Mouse (Mus musculus): ENCODE data around the gene Tmem167b. TPM values are rescaled to one million over a fixed set of nuclear protein-coding genes. Genes with fewer than 3 reads are reported as not detected.
A peak's percentile ranks its signal among the peaks of the same experiment; 100 is the strongest.
"Not testable (repeated sequence)": the region's sequence is repeated elsewhere in the genome, so short reads cannot be mapped to it uniquely, and the experiment has no call there.

Gene Tmem167b
- polyA plus RNA-seq, 1 experiment from 2014 or later, result 51.8 TPM

- ATAC-seq (ENCODE audit: low FRiP score) (peak; percentile 97), DNase-seq (ENCODE audit: low spot score) (peak; percentile 99)
- H3K36me3 ChIP-seq (replicated peaks; ENCODE audit: control insufficient read depth, insufficient read depth), result no peaks in the 10 kb centered on the region
- peak within 1 kb of the TSS; percentile 52 for H3K27ac ChIP-seq
- H3K9me3 ChIP-seq (ENCODE audit: control insufficient read depth, low read length), result no peaks in the 10 kb centered on the region
- H3K4me1 ChIP-seq (replicated peaks; ENCODE audit: control insufficient read depth, insufficient read depth, low read length), result peaks cover 20% of the 10 kb centered on the region
- H3K4me3 ChIP-seq (replicated peaks; ENCODE audit: low read length), result peak within 1 kb of the TSS; percentile 44
- WGBS, result 2% methylated on average over 42 of the region's 42 CpGs
- peak within 1 kb of the TSS; percentile 51 for H3K4me2 ChIP-seq (replicated peaks)
- no peaks in the 10 kb centered on the region for H3K27me3 ChIP-seq (ENCODE audit: control insufficient read depth, insufficient read depth, low read length)
- peak within 1 kb of the TSS; percentile 59 for H3K9ac ChIP-seq
These were observed 9.4 kb upstream of the Tmem167b start, which contains the start of gene Taf13 for GRCm38 (mm10) chr3:108571443-108572294. Gene Taf13 (plus strand): TSS chr3:108571698.

- H3K27me3 ChIP-seq (ENCODE audit: control insufficient read depth, insufficient read depth, low read length), result no peaks in the 10 kb centered on the region
- ATAC-seq (ENCODE audit: low FRiP score) (no peak), DNase-seq (ENCODE audit: low spot score) (no peak)
- H3K4me1 ChIP-seq (replicated peaks; ENCODE audit: control insufficient read depth, insufficient read depth, low read length), result peaks cover 20% of the 10 kb centered on the region
- H3K9me3 ChIP-seq (ENCODE audit: control insufficient read depth, low read length), result no peaks in the 10 kb centered on the region
- H3K4me2 ChIP-seq (replicated peaks), result peak overlapping the region; percentile 51
- peak overlapping the region; percentile 44 for H3K4me3 ChIP-seq (replicated peaks; ENCODE audit: low read length)
- H3K36me3 ChIP-seq (replicated peaks; ENCODE audit: control insufficient read depth, insufficient read depth), result no peaks in the 10 kb centered on the region
- 88% methylated on average over 14 of the region's 14 CpGs for WGBS
- H3K27ac ChIP-seq, result no peak overlapping the region
- H3K9ac ChIP-seq, result no peak overlapping the region
These were observed 8.5 kb upstream of the Tmem167b start for GRCm38 (mm10) chr3:108570813-108571212.

- not testable (repeated sequence) for H3K27me3 ChIP-seq (ENCODE audit: control insufficient read depth, insufficient read depth, low read length); H3K9me3 ChIP-seq (ENCODE audit: control insufficient read depth, low read length); H3K27ac ChIP-seq; H3K36me3 ChIP-seq (replicated peaks; ENCODE audit: control insufficient read depth, insufficient read depth); DNase-seq (ENCODE audit: low spot score); H3K4me2 ChIP-seq (replicated peaks); H3K4me3 ChIP-seq (replicated peaks; ENCODE audit: low read length); ATAC-seq (ENCODE audit: low FRiP score); H3K9ac ChIP-seq
- H3K4me1 ChIP-seq (replicated peaks; ENCODE audit: control insufficient read depth, insufficient read depth, low read length), result peaks cover 20% of the 10 kb centered on the region
- whole genome bisulfite sequencing, result 51% methylated on average over 2 of the region's 3 CpGs
These were observed 7.4 kb upstream of the Tmem167b start for GRCm38 (mm10) chr3:108569636-108570035.

GRCm38 (mm10) chr3:108567990-108568877, 6.0 kb upstream of the Tmem167b start:
- Histone ChIP-seq H3K4me3 (replicated peaks; ENCODE audit: low read length) (no peak overlapping the region), H3K4me1 (replicated peaks; ENCODE audit: control insufficient read depth, insufficient read depth, low read length) (peaks cover 13% of the 10 kb centered on the region), H3K9me3 (ENCODE audit: control insufficient read depth, low read length) (no peaks in the 10 kb centered on the region), H3K27ac (peak overlapping the region; percentile 8; the same call in 1 of the 2 replicates), H3K9ac (no peak overlapping the region), H3K27me3 (ENCODE audit: control insufficient read depth, insufficient read depth, low read length) (no peaks in the 10 kb centered on the region), H3K4me2 (replicated peaks) (no peak overlapping the region), H3K36me3 (replicated peaks; ENCODE audit: control insufficient read depth, insufficient read depth) (no peaks in the 10 kb centered on the region)
- 8% methylated on average over 15 of the region's 15 CpGs for WGBS
- ATAC-seq (ENCODE audit: low FRiP score), result peak; percentile 12; the same call in 1 of the 2 replicates
- DNase-seq (ENCODE audit: low spot score), result peak; percentile 50

GRCm38 (mm10) chr3:108563309-108563708, 1.0 kb upstream of the Tmem167b start:
- 12% methylated on average over 4 of the region's 4 CpGs for WGBS
- ATAC-seq (ENCODE audit: low FRiP score), result 0 out of 2 replicates have a peak, but pooled peaks have one; percentile 5

GRCm38 (mm10) chr3:108562777-108563271, 558 bp upstream of the Tmem167b start:
- H3K27me3 ChIP-seq (ENCODE audit: control insufficient read depth, insufficient read depth, low read length), result no peaks in the 10 kb centered on the region
- no peaks in the 10 kb centered on the region for H3K9me3 ChIP-seq (ENCODE audit: control insufficient read depth, low read length)
- 13% methylated on average over 15 of the region's 15 CpGs for WGBS
- peaks cover 8% of the 10 kb centered on the region for H3K4me1 ChIP-seq (replicated peaks; ENCODE audit: control insufficient read depth, insufficient read depth, low read length)
- peak overlapping the region; percentile 49 for H3K9ac ChIP-seq
- H3K27ac ChIP-seq, result peak overlapping the region; percentile 92
- H3K4me2 ChIP-seq (replicated peaks), result peak overlapping the region; percentile 84
- peaks cover 24% of the 10 kb centered on the region for H3K36me3 ChIP-seq (replicated peaks; ENCODE audit: control insufficient read depth, insufficient read depth)
- ATAC-seq (ENCODE audit: low FRiP score) (peak; percentile 61), DNase-seq (ENCODE audit: low spot score) (no peak)
- H3K4me3 ChIP-seq (replicated peaks; ENCODE audit: low read length), result peak overlapping the region; percentile 62

More at GRCm38 (mm10) chr3:108563309-108563708, 1.0 kb upstream of the Tmem167b start:
- peak; percentile 91 for DNase-seq (ENCODE audit: low spot score)
- Histone ChIP-seq H3K9me3 (ENCODE audit: control insufficient read depth, low read length) (no peaks in the 10 kb centered on the region), H3K36me3 (replicated peaks; ENCODE audit: control insufficient read depth, insufficient read depth) (peaks cover 19% of the 10 kb centered on the region), H3K9ac (peak overlapping the region; percentile 49; the same call in 1 of the 2 replicates), H3K4me3 (replicated peaks; ENCODE audit: low read length) (peak overlapping the region; percentile 62), H3K27ac (peak overlapping the region; percentile 92), H3K4me2 (replicated peaks) (peak overlapping the region; percentile 84), H3K4me1 (replicated peaks; ENCODE audit: control insufficient read depth, insufficient read depth, low read length) (peaks cover 8% of the 10 kb centered on the region), H3K27me3 (ENCODE audit: control insufficient read depth, insufficient read depth, low read length) (no peaks in the 10 kb centered on the region)

- ATAC-seq (ENCODE audit: low FRiP score), result no peak
- H3K36me3 ChIP-seq (replicated peaks; ENCODE audit: control insufficient read depth, insufficient read depth), result peaks cover 35% of the 10 kb centered on the region
- WGBS, result 94% methylated on average over 4 of the region's 4 CpGs
- H3K27me3 ChIP-seq (ENCODE audit: control insufficient read depth, insufficient read depth, low read length), result no peaks in the 10 kb centered on the region
- H3K4me1 ChIP-seq (replicated peaks; ENCODE audit: control insufficient read depth, insufficient read depth, low read length), result peaks cover 16% of the 10 kb centered on the region
- H3K4me2 ChIP-seq (replicated peaks), result no peak overlapping the region
- no peak overlapping the region for H3K9ac ChIP-seq
- DNase-seq (ENCODE audit: low spot score), result no peak
- no peak overlapping the region for H3K4me3 ChIP-seq (replicated peaks; ENCODE audit: low read length)
- no peaks in the 10 kb centered on the region for H3K9me3 ChIP-seq (ENCODE audit: control insufficient read depth, low read length)
- H3K27ac ChIP-seq, result no peak overlapping the region
These were observed 4.4 kb downstream of the Tmem167b start for GRCm38 (mm10) chr3:108557888-108558287.

GRCm38 (mm10) chr3:108554587-108555312, 7.5 kb downstream of the Tmem167b start:
- Histone ChIP-seq H3K9me3 (ENCODE audit: control insufficient read depth, low read length) (no peaks in the 10 kb centered on the region), H3K27me3 (ENCODE audit: control insufficient read depth, insufficient read depth, low read length) (no peaks in the 10 kb centered on the region), H3K4me3 (replicated peaks; ENCODE audit: low read length) (peak overlapping the region; percentile 75), H3K4me1 (replicated peaks; ENCODE audit: control insufficient read depth, insufficient read depth, low read length) (peaks cover 8% of the 10 kb centered on the region), H3K9ac (peak overlapping the region; percentile 96), H3K27ac (peak overlapping the region; percentile 94), H3K4me2 (replicated peaks) (peak overlapping the region; percentile 87), H3K36me3 (replicated peaks; ENCODE audit: control insufficient read depth, insufficient read depth) (peaks cover 31% of the 10 kb centered on the region)
- WGBS, result 17% methylated on average over 22 of the region's 22 CpGs
- ATAC-seq (ENCODE audit: low FRiP score) (peak; percentile 98), DNase-seq (ENCODE audit: low spot score) (peak; percentile 98)

All from hindbrain, embryonic 14.5 days (tissue).